Mouse (Mus musculus) liver, embryonic 15.5 days (tissue): ENCODE data around the gene Appbp2. TPM values are rescaled to one million over a fixed set of nuclear protein-coding genes. Genes with fewer than 3 reads are reported as not detected.

Experiments
- ATAC-seq: fragments of 200-750 bp; cut with Nextera tagmentation; 2 replicates; pipeline ENCODE4 v1.8.0; 2017; ENCODE audit warnings: moderate number of reproducible peaks, mild to moderate bottlenecking, moderate library complexity; ENCODE audit not compliant: insufficient read depth
- H3K27ac ChIP-seq: fragments of 300-500 bp; sonication (generic); replicated peaks from 2 replicates; pipeline ENCODE4 v1.5.1; 2015; ENCODE audit warnings: mild to moderate bottlenecking, inconsistent platforms
- H3K27me3 ChIP-seq: fragments of 300-500 bp; sonication (generic); 2 replicates; pipeline ENCODE4 v1.6.1; 2015; ENCODE audit warnings: mild to moderate bottlenecking, inconsistent platforms
- H3K36me3 ChIP-seq: fragments of 300-500 bp; sonication (generic); replicated peaks from 2 replicates; pipeline ENCODE4 v1.6.1; 2015; ENCODE audit warnings: moderate library complexity, mild to moderate bottlenecking, inconsistent platforms
- H3K4me1 ChIP-seq: fragments of 300-500 bp; sonication (generic); replicated peaks from 2 replicates; pipeline ENCODE4 v1.6.1; 2015; ENCODE audit warnings: inconsistent platforms
- H3K4me2 ChIP-seq: fragments of 300-500 bp; sonication (generic); 2 replicates; pipeline ENCODE4 v1.6.1; 2015; ENCODE audit warnings: moderate library complexity, mild to moderate bottlenecking, inconsistent platforms
- H3K4me3 ChIP-seq: fragments of 300-500 bp; sonication (generic); replicated peaks from 2 replicates; pipeline ENCODE4 v1.5.1; 2015; ENCODE audit warnings: mild to moderate bottlenecking, inconsistent platforms
- H3K9ac ChIP-seq: fragments of 300-500 bp; sonication (generic); 2 replicates; pipeline ENCODE4 v1.6.1; 2015; ENCODE audit warnings: moderate library complexity, mild to moderate bottlenecking, inconsistent platforms
- H3K9me3 ChIP-seq: fragments of 300-500 bp; sonication (generic); replicated peaks from 2 replicates; pipeline ENCODE4 v1.6.1; 2016; ENCODE audit warnings: inconsistent platforms
- WGBS: fragments of 180-500 bp; shearing (Covaris S2); methylation state at CpG from one replicate; pipeline ENCODE4 v1.1.7; 2015; ENCODE audit warnings: mixed read lengths; ENCODE audit not compliant: insufficient replicate concordance; 5-methylcytosine and 5-hydroxymethylcytosine counted together
- polyA plus RNA-seq: library from polyadenylated mRNA; unstranded; fragments of >200 nt; fragmentation: Nextera tagmentation; extraction: Ambion mirVana; gene quantifications from 2 replicates; pipeline ENCODE4 v1.2.1, GENCODE M21; 2015

Appbp2 gene
- polyA plus RNA-seq, 1 experiment from 2014 or later, result 12.5 TPM

GRCm38 (mm10) chr11:85184839-85185238, 50.1 kb downstream of the Appbp2 start:
- Histone ChIP-seq H3K9me3 (no peaks in the 10 kb centered on the region), H3K27me3 (no peaks in the 10 kb centered on the region), H3K4me2 (no peak overlapping the region), H3K4me3 (no peak overlapping the region), H3K9ac (no peak overlapping the region), H3K4me1 (peaks cover 21% of the 10 kb centered on the region), H3K36me3 (peaks cover 8% of the 10 kb centered on the region; the same call in 1 of the 2 replicates), H3K27ac (no peak overlapping the region)
- 77% methylated on average over 6 of the region's 6 CpGs for WGBS
- ATAC-seq, result no peak

- WGBS, result 68% methylated on average over 5 of the region's 5 CpGs
- H3K4me1 ChIP-seq, result peaks cover 20% of the 10 kb centered on the region
- H3K4me2 ChIP-seq, result no peak overlapping the region
- H3K27me3 ChIP-seq, result no peaks in the 10 kb centered on the region
- ATAC-seq, result no peak
- no peak overlapping the region for H3K27ac ChIP-seq
- H3K9ac ChIP-seq, result no peak overlapping the region
- H3K4me3 ChIP-seq, result no peak overlapping the region
- H3K36me3 ChIP-seq, result peaks cover 8% of the 10 kb centered on the region; the same call in 1 of the 2 replicates
- H3K9me3 ChIP-seq, result no peaks in the 10 kb centered on the region
Observed at GRCm38 (mm10) chr11:85184082-85184481, 50.8 kb downstream of the Appbp2 start.

- peaks cover 3% of the 10 kb centered on the region; the same call in 1 of the 2 replicates for H3K27me3 ChIP-seq
- H3K27ac ChIP-seq, result 0 out of 2 replicates have a peak overlapping the region, but pooled peaks have one; percentile 30
- H3K4me1 ChIP-seq, result peaks cover 13% of the 10 kb centered on the region
- peak overlapping the region; percentile 32 for H3K9ac ChIP-seq
- 31% methylated on average over 13 of the region's 13 CpGs for WGBS
- no peak for ATAC-seq
- H3K4me3 ChIP-seq, result peak overlapping the region; percentile 59
- no peaks in the 10 kb centered on the region for H3K9me3 ChIP-seq
- H3K4me2 ChIP-seq, result peak overlapping the region; percentile 80
- H3K36me3 ChIP-seq, result 0 out of 2 replicates have a peak, but pooled peaks cover 2% of the 10 kb centered on the region
Observed at GRCm38 (mm10) chr11:85183284-85183779, 51.6 kb downstream of the Appbp2 start.

GRCm38 (mm10) chr11:85182617-85183283, 52.2 kb downstream of the Appbp2 start:
- Histone ChIP-seq H3K36me3 (no peaks in the 10 kb centered on the region), H3K4me3 (peak overlapping the region; percentile 59), H3K27ac (0 out of 2 replicates have a peak overlapping the region, but pooled peaks have one; percentile 30), H3K4me1 (peaks cover 12% of the 10 kb centered on the region), H3K9me3 (no peaks in the 10 kb centered on the region), H3K4me2 (peak overlapping the region; percentile 80), H3K9ac (peak overlapping the region; percentile 32), H3K27me3 (peaks cover 5% of the 10 kb centered on the region; the same call in 1 of the 2 replicates)
- WGBS, result 4% methylated on average over 19 of the region's 20 CpGs
- ATAC-seq, result peak; percentile 75

GRCm38 (mm10) chr11:85178413-85178812, 56.5 kb downstream of the Appbp2 start:
- H3K9me3 ChIP-seq, result no peaks in the 10 kb centered on the region
- H3K4me1 ChIP-seq, result peaks cover 12% of the 10 kb centered on the region
- 45% methylated on average over 4 of the region's 4 CpGs for WGBS
- no peak overlapping the region for H3K9ac ChIP-seq
- no peak overlapping the region for H3K27ac ChIP-seq
- peaks cover 5% of the 10 kb centered on the region for H3K27me3 ChIP-seq
- no peak for ATAC-seq
- H3K36me3 ChIP-seq, result no peaks in the 10 kb centered on the region
- no peak overlapping the region for H3K4me3 ChIP-seq
- no peak overlapping the region for H3K4me2 ChIP-seq

- no peaks in the 10 kb centered on the region for H3K36me3 ChIP-seq
- no peak overlapping the region for H3K27ac ChIP-seq
- H3K9ac ChIP-seq, result no peak overlapping the region
- peaks cover 5% of the 10 kb centered on the region for H3K27me3 ChIP-seq
- 62% methylated on average over 6 of the region's 6 CpGs for WGBS
- H3K9me3 ChIP-seq, result no peaks in the 10 kb centered on the region
- H3K4me1 ChIP-seq, result peaks cover 5% of the 10 kb centered on the region
- no peak overlapping the region for H3K4me2 ChIP-seq
- no peak for ATAC-seq
- H3K4me3 ChIP-seq, result no peak overlapping the region
Observed at GRCm38 (mm10) chr11:85177761-85178160, 57.2 kb downstream of the Appbp2 start.

GRCm38 (mm10) chr11:85175941-85176340, 59.0 kb downstream of the Appbp2 start:
- Histone ChIP-seq H3K36me3 (no peaks in the 10 kb centered on the region), H3K9me3 (no peaks in the 10 kb centered on the region), H3K4me3 (no peak overlapping the region), H3K9ac (no peak overlapping the region), H3K27me3 (peaks cover 5% of the 10 kb centered on the region), H3K4me1 (peaks cover 2% of the 10 kb centered on the region; the same call in 1 of the 2 replicates), H3K27ac (no peak overlapping the region), H3K4me2 (no peak overlapping the region)
- ATAC-seq, result no peak
- WGBS, result 51% methylated on average over 3 of the region's 3 CpGs

GRCm38 (mm10) chr11:85170833-85171232, 64.1 kb downstream of the Appbp2 start:
- no peaks in the 10 kb centered on the region; the same call in 1 of the 2 replicates for H3K27me3 ChIP-seq
- H3K4me3 ChIP-seq, result no peak overlapping the region
- H3K27ac ChIP-seq, result no peak overlapping the region
- 50% methylated on average over 2 of the region's 2 CpGs for WGBS
- H3K4me2 ChIP-seq, result peak overlapping the region; percentile 70
- no peak overlapping the region for H3K9ac ChIP-seq
- no peaks in the 10 kb centered on the region for H3K36me3 ChIP-seq
- no peak for ATAC-seq
- H3K9me3 ChIP-seq, result no peaks in the 10 kb centered on the region
- H3K4me1 ChIP-seq, result peaks cover 15% of the 10 kb centered on the region

GRCm38 (mm10) chr11:85170058-85170740, 64.7 kb downstream of the Appbp2 start, which contains the start of gene 1700125H20Rik:
Gene 1700125H20Rik (plus strand): TSS chr11:85170404.
- Histone ChIP-seq H3K27ac (0 out of 2 replicates have a peak within 1 kb of the TSS, but pooled peaks have one; percentile 57), H3K4me2 (peak within 1 kb of the TSS; percentile 70), H3K27me3 (no peaks in the 10 kb centered on the region; the same call in 1 of the 2 replicates), H3K36me3 (no peaks in the 10 kb centered on the region), H3K9ac (peak within 1 kb of the TSS; percentile 46; the same call in 1 of the 2 replicates), H3K9me3 (no peaks in the 10 kb centered on the region), H3K4me1 (peaks cover 15% of the 10 kb centered on the region), H3K4me3 (peak within 1 kb of the TSS; percentile 36)
- ATAC-seq, result peak; percentile 97
- WGBS, result 14% methylated on average over 21 of the region's 21 CpGs

- Histone ChIP-seq H3K27me3 (no peaks in the 10 kb centered on the region), H3K4me2 (no peak overlapping the region), H3K27ac (no peak overlapping the region), H3K9me3 (no peaks in the 10 kb centered on the region), H3K4me1 (peaks cover 15% of the 10 kb centered on the region), H3K9ac (no peak overlapping the region), H3K4me3 (no peak overlapping the region), H3K36me3 (no peaks in the 10 kb centered on the region)
- no peak for ATAC-seq
- 28% methylated on average over 1 of the region's 1 CpGs for WGBS
Observed at GRCm38 (mm10) chr11:85167503-85167902, 67.4 kb downstream of the Appbp2 start.

- H3K9me3 ChIP-seq, result no peaks in the 10 kb centered on the region
- no peaks in the 10 kb centered on the region for H3K4me1 ChIP-seq
- H3K4me2 ChIP-seq, result no peak overlapping the region
- no peak for ATAC-seq
- H3K27ac ChIP-seq, result no peak overlapping the region
- no peak overlapping the region for H3K4me3 ChIP-seq
- H3K36me3 ChIP-seq, result no peaks in the 10 kb centered on the region
- H3K9ac ChIP-seq, result no peak overlapping the region
- H3K27me3 ChIP-seq, result peaks cover 1% of the 10 kb centered on the region
Observed at GRCm38 (mm10) chr11:85164371-85164770, 70.6 kb downstream of the Appbp2 start.
